Mouse (Mus musculus): ENCODE measurements around the gene Apeh. TPM values are rescaled to one million over a fixed set of nuclear protein-coding genes. Genes with fewer than 3 reads are reported as not detected.

Gene Apeh
- total and polyA plus RNA-seq, 2 experiments, result 53.3 to 116 TPM

GRCm38 (mm10) chr9:108073141-108073930 lies 21.1 kb downstream of the Apeh start:
- 71% methylated on average over 7 of the region's 7 CpGs for WGBS
- peaks cover 20% of the 10 kb centered on the region for H3K4me1 ChIP-seq (ENCODE audit: control insufficient read depth, insufficient read depth, low read length)
- TF ChIP-seq POLR2A (IDR thresholded peaks at IDR 0.05; ENCODE audit: extremely low read depth, insufficient read depth, low read length), result no peak
- TF ChIP-seq CTCF (IDR thresholded peaks at IDR 0.05; ENCODE audit: low read depth, low read length), result no peak
- H3K9ac ChIP-seq (ENCODE audit: low read depth, low read length), result peak overlapping the region; percentile 32
- H3K27ac ChIP-seq (replicated peaks; ENCODE audit: insufficient read depth, low read depth, low read length), result no peak overlapping the region; the same call in 1 of the 2 replicates
- peaks cover 10% of the 10 kb centered on the region; the same call in 1 of the 2 replicates for H3K36me3 ChIP-seq (ENCODE audit: control insufficient read depth, insufficient read depth, low read length)
- peak; percentile 54 for DNase-seq (ENCODE audit: extremely low read depth, low read depth, low spot score)
- peaks cover 3% of the 10 kb centered on the region; the same call in 1 of the 2 replicates for H3K79me2 ChIP-seq (ENCODE audit: control insufficient read depth, insufficient read depth, low read length)
- no peak overlapping the region for H3K4me3 ChIP-seq (ENCODE audit: insufficient read depth, low read depth, low read length)
- no peaks in the 10 kb centered on the region for H3K27me3 ChIP-seq (ENCODE audit: control insufficient read depth, insufficient read depth, low read length)

- Histone ChIP-seq H3K4me3 (ENCODE audit: insufficient read depth, low read depth, low read length) (no peak overlapping the region), H3K27ac (replicated peaks; ENCODE audit: insufficient read depth, low read depth, low read length) (peak overlapping the region; percentile 73), H3K9ac (ENCODE audit: low read depth, low read length) (peak overlapping the region; percentile 15; the same call in 1 of the 2 replicates), H3K4me1 (ENCODE audit: control insufficient read depth, insufficient read depth, low read length) (peaks cover 17% of the 10 kb centered on the region), H3K36me3 (ENCODE audit: control insufficient read depth, insufficient read depth, low read length) (peaks cover 10% of the 10 kb centered on the region; the same call in 1 of the 2 replicates), H3K27me3 (ENCODE audit: control insufficient read depth, insufficient read depth, low read length) (no peaks in the 10 kb centered on the region), H3K79me2 (ENCODE audit: control insufficient read depth, insufficient read depth, low read length) (no peaks in the 10 kb centered on the region)
- peak; percentile 50 for DNase-seq (ENCODE audit: extremely low read depth, low read depth, low spot score)
- no peak for TF ChIP-seq POLR2A (IDR thresholded peaks at IDR 0.05; ENCODE audit: extremely low read depth, insufficient read depth, low read length)
- TF ChIP-seq CTCF (IDR thresholded peaks at IDR 0.05; ENCODE audit: low read depth, low read length), result no peak
- 56% methylated on average over 9 of the region's 9 CpGs for WGBS
Measured at GRCm38 (mm10) chr9:108072481-108072924, 21.9 kb downstream of the Apeh start.

GRCm38 (mm10) chr9:108071801-108072200 lies 22.6 kb downstream of the Apeh start:
- H3K4me1 ChIP-seq (ENCODE audit: control insufficient read depth, insufficient read depth, low read length), result peaks cover 17% of the 10 kb centered on the region
- peaks cover 10% of the 10 kb centered on the region; the same call in 1 of the 2 replicates for H3K36me3 ChIP-seq (ENCODE audit: control insufficient read depth, insufficient read depth, low read length)
- H3K9ac ChIP-seq (ENCODE audit: low read depth, low read length), result no peak overlapping the region; the same call in 1 of the 2 replicates
- DNase-seq (ENCODE audit: extremely low read depth, low read depth, low spot score), result peak; percentile 91
- H3K27ac ChIP-seq (replicated peaks; ENCODE audit: insufficient read depth, low read depth, low read length), result peak overlapping the region; percentile 73
- TF ChIP-seq CTCF (IDR thresholded peaks at IDR 0.05; ENCODE audit: low read depth, low read length), result no peak
- TF ChIP-seq POLR2A (IDR thresholded peaks at IDR 0.05; ENCODE audit: extremely low read depth, insufficient read depth, low read length), result no peak
- H3K4me3 ChIP-seq (ENCODE audit: insufficient read depth, low read depth, low read length), result no peak overlapping the region
- no peaks in the 10 kb centered on the region for H3K27me3 ChIP-seq (ENCODE audit: control insufficient read depth, insufficient read depth, low read length)
- no peaks in the 10 kb centered on the region for H3K79me2 ChIP-seq (ENCODE audit: control insufficient read depth, insufficient read depth, low read length)
- WGBS, result 31% methylated on average over 4 of the region's 4 CpGs

- Histone ChIP-seq H3K4me1 (ENCODE audit: control insufficient read depth, insufficient read depth, low read length) (peaks cover 17% of the 10 kb centered on the region), H3K27ac (replicated peaks; ENCODE audit: insufficient read depth, low read depth, low read length) (no peak overlapping the region), H3K36me3 (ENCODE audit: control insufficient read depth, insufficient read depth, low read length) (peaks cover 17% of the 10 kb centered on the region; the same call in 1 of the 2 replicates), H3K4me3 (ENCODE audit: insufficient read depth, low read depth, low read length) (no peak overlapping the region), H3K9ac (ENCODE audit: low read depth, low read length) (no peak overlapping the region), H3K27me3 (ENCODE audit: control insufficient read depth, insufficient read depth, low read length) (no peaks in the 10 kb centered on the region), H3K79me2 (ENCODE audit: control insufficient read depth, insufficient read depth, low read length) (no peaks in the 10 kb centered on the region)
- WGBS, result 86% methylated on average over 7 of the region's 7 CpGs
- TF ChIP-seq CTCF (IDR thresholded peaks at IDR 0.05; ENCODE audit: low read depth, low read length) (no peak), POLR2A (IDR thresholded peaks at IDR 0.05; ENCODE audit: extremely low read depth, insufficient read depth, low read length) (no peak)
- no peak for DNase-seq (ENCODE audit: extremely low read depth, low read depth, low spot score)
Measured at GRCm38 (mm10) chr9:108069529-108069928, 24.9 kb downstream of the Apeh start.

GRCm38 (mm10) chr9:108069007-108069406 lies 25.4 kb downstream of the Apeh start:
- H3K36me3 ChIP-seq (ENCODE audit: control insufficient read depth, insufficient read depth, low read length), result peaks cover 17% of the 10 kb centered on the region; the same call in 1 of the 2 replicates
- WGBS, result 95% methylated on average over 9 of the region's 9 CpGs
- H3K9ac ChIP-seq (ENCODE audit: low read depth, low read length), result no peak overlapping the region
- no peak overlapping the region for H3K4me3 ChIP-seq (ENCODE audit: insufficient read depth, low read depth, low read length)
- no peak for DNase-seq (ENCODE audit: extremely low read depth, low read depth, low spot score)
- H3K27me3 ChIP-seq (ENCODE audit: control insufficient read depth, insufficient read depth, low read length), result no peaks in the 10 kb centered on the region
- TF ChIP-seq POLR2A (IDR thresholded peaks at IDR 0.05; ENCODE audit: extremely low read depth, insufficient read depth, low read length), result no peak
- TF ChIP-seq CTCF (IDR thresholded peaks at IDR 0.05; ENCODE audit: low read depth, low read length), result no peak
- peaks cover 17% of the 10 kb centered on the region for H3K4me1 ChIP-seq (ENCODE audit: control insufficient read depth, insufficient read depth, low read length)
- no peak overlapping the region for H3K27ac ChIP-seq (replicated peaks; ENCODE audit: insufficient read depth, low read depth, low read length)
- H3K79me2 ChIP-seq (ENCODE audit: control insufficient read depth, insufficient read depth, low read length), result no peaks in the 10 kb centered on the region
